Mouse (Mus musculus) large intestine, adult 2 months (tissue): ENCODE measurements around the gene Ugt1a2. TPM values are rescaled to one million over a fixed set of nuclear protein-coding genes. Genes with fewer than 3 reads are reported as not detected.
"Not testable (repeated sequence)": the region's sequence is repeated elsewhere in the genome, so short reads cannot be mapped to it uniquely, and the experiment has no call there.

Source experiments
- DNase-seq: peaks from one replicate; pipeline ENCODE4 v3.0.0-alpha.2; 2012; ENCODE audit warnings: low read depth, low spot score
- WGBS: fragments of 180-500 bp; shearing (Covaris S2); methylation state at CpG from one replicate; pipeline ENCODE4 v1.1.7; 2018; 5-methylcytosine and 5-hydroxymethylcytosine counted together
- polyA plus RNA-seq: library from polyadenylated mRNA; depleted of rRNA; stranded (reverse); fragments of >200 nt; gene quantifications from 2 replicates; pipeline ENCODE4 v1.2.3, GENCODE M21; 2012

The Ugt1a2 gene
- polyA plus RNA-seq, 1 experiment: 0.43 TPM

DNA sequence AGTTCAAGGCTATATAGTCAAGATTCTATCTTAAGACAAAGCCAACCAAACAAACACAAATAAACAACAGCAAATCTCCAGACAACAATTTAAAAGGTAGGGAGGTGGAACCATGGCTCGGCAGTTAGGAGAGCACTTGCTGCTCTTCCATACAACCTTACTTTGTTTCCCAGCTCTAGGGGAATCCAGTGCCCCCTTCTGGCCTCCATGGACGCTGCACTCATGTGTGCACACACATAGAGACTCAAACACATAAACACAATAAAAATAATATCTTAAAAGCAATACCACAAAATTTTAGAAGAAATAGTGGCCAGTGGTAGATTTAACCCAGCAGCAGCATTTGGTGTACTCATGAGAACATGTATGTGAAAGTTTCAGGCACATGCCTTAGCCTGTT, 16.7 kb downstream of the Ugt1a2 start:
- 68% methylated on average over 2 of the region's 2 CpGs for WGBS
- DNase-seq: no peak

DNA sequence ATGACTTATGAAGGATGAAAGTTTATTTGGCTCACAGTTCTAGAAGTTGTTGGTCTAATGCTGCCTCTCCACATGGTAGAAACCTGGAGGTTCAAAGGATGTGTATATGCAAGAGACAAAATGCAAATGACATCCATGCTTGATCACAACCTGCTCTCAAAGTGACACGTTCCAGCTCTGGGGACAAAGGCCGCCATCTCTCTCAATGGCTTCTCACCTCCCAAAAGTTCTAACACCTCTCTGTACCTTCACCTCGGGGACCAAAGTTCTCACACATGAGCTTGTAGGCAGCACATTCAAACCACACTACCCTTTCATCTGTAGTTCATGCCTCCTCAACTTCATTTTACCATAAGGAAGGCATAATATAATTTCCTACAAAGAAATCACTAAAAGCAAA, 17.2 kb downstream of the Ugt1a2 start:
- DNase-seq: no peak
- 36% methylated on average over 3 of the region's 3 CpGs for WGBS

DNA sequence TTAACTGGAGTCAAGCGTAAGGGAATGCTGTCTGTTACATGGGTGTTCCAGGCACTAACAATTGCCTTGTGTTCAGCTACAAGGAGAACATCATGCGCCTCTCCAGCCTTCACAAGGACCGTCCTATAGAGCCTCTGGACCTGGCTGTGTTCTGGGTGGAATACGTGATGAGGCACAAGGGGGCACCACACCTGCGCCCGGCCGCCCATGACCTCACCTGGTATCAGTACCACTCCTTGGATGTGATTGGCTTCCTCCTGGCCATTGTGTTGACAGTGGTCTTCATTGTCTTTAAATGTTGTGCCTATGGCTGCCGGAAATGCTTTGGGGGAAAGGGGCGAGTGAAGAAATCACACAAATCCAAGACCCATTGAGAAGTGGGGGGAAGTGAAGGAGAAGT, 17.6 kb downstream of the Ugt1a2 start:
- no peak for DNase-seq
- WGBS: 78% methylated on average over 9 of the region's 9 CpGs

DNA sequence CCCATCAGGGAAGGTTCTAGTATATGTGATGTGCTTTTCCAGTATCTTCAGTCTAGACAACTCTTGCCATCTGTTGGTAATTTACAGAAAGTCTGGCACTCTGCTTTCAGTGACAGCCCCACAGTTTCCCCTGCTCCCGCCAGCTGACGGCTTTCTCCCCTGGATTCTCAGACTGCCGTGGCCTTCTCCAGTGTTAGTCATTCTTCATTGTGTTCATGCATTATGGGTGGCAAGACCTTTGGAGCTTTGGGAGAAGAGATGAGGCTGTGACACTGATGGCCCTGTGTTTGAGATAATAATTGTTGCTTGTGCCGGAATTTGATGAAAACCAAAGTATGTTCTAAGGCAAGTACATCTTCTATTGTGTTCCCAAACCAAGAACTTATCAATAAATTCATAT, 18.2 kb downstream of the Ugt1a2 start:
- DNase-seq: no peak
- WGBS: 51% methylated on average over 4 of the region's 4 CpGs

DNA sequence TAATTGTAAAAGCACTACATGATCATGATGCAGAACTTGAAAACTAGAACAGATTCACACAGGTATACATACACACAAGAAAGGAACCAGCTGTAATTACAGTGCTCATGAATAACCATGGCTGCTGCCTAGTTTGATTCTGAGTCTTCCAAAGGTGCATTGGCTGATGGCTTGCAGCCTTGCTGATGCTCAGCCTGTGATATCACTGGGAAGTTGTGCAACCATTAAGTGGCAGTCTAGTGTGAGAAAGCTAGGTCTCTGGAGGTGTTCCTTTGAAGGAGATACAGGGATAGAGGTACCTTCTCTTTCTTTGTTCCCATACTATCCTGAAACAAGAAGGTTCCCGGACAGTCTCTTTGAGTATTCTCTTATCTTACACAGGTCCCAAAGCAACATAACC, 18.7 kb downstream of the Ugt1a2 start:
- 18% methylated on average over 1 of the region's 1 CpGs for WGBS
- DNase-seq: no peak

DNA sequence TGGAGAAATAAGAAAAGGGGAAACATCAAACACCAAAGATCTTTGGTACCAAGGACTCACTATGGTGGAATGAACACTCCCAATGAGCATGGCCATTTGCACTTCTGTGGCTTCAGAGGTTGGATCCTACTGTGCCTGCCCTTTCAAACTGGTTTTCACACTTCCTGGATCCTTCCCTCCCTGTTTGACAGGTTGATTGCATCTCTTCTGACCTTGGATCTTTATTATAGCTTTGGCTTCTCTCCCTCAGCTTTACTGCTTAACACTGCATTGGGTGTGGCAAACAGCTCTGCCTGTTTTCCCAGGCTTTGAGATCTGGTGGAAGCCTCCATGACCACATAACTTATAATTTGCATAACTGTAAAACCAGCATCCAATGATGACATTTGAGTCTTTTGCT, 19.9 kb downstream of the Ugt1a2 start:
- DNase-seq: peak; percentile 100

DNA sequence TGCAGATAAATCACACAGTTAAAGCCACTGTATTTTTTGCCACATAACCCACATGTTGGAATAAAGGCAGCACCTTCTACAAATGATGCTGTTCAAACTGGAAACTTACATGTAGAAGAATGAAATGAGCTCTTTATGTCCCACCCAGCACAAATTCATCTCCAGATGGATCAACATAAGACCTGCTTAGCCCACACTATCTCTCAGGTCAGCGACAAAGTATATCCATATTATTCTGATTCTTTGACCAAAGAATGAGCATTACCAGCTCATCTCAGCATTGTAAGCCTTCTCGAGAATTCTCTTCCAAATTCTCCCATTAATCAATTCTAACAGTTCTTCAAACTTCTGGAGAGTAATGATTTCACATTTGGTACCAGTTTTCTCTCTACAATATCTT, 21.8 kb downstream of the Ugt1a2 start:
- no peak for DNase-seq
- WGBS: 63% methylated on average over 2 of the region's 2 CpGs

DNA sequence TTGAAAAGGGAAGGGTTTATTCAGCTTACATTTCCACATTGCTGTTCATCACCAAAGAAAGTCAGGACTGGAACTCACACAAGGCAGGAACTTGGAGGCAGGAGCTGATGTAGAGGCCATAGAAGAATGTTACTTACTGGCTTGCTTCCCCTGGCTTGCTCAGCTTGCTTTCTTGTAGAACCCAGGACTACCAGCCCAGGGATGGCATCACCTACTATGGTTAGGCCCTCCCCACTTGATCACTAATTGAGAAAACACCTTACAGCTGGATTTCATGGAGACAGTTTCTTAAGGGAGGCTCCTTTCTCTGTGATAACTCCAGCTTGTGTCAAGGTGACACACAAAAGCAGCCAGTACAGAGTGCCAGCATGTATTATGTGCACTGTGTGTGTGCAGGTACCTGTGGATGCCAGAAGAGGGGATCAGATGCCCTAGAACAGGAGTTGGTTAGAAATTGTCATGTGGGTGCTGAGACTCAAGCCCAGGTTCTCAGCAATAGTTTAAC, 22.7 kb downstream of the Ugt1a2 start:
- DNase-seq: not testable (repeated sequence)

DNA sequence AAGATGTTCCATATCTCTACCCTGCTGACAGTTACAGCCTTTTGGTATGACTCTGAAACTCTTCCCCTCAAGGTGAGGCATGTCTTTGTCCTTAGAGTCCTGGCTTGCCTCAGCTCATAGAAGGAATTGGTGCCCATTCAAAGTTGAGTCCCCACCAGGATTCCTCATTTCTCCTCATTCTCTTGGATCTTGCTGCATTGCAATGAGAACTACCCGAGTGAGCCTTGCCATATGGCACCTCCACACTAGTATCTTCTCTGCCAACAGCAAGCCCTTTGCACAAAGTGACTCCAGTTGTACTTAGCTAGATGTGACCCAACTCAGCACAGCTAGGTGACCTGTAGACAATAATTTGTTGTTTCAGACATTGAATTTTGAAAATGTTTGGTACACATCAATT, 23.2 kb downstream of the Ugt1a2 start:
- no peak for DNase-seq
- WGBS: 57% methylated on average over 1 of the region's 1 CpGs

DNA sequence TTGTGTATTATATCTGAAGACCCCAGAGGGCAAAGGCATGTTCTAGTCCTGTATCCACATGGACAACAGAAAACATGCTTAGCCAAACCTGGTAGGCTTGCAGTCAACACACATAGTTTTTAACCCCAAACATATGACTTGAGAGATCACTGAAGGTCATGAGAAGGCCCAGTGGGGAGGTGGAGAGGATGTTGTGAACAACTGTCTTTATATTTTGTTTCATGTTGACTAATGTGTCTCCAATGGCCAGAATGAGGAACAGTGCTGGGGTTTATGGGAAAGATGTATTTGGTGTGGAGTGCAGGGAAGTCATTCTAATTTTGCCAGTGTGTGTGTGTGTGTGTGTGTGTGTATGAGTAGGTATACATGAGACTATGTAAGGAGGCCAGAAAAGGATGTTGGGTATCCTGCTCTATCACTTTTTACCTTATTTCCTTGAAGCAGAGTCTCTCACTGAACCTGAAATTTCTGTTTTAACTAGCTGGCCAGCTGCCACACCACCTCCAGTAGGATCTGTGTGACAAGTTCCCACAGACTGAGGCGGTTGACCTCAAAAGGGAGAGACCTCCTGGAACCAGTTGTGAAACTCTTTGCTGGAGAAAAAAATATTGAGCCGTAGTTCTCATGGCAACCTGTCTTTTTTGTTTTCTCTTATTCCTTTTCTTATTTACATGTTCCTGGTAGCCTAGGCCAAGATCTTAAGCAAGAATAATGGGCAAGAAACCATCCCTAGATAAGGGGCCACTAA, 23.8 kb downstream of the Ugt1a2 start:
- 38% methylated on average over 2 of the region's 2 CpGs for WGBS

DNA sequence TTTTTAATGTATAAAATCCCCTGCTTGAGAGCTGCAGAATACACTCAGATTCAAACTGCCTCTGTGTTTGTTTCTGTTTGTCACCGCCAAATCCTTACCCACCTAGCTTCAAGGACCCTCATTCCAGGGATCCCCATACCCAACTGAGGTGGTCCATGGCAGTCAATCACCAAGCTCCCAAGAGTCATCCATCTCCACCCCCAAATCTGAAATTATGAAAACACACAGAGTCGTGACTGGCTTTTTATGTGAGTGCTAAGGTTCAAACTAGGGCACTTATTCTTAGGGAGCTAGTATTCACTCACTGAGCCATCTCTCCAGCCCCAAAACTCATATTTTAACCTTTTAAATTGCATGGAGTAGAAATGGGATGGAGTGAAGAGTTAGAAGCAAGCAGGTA, 24.9 kb downstream of the Ugt1a2 start:
- 35% methylated on average over 2 of the region's 2 CpGs for WGBS
- not testable (repeated sequence) for DNase-seq

More for the DNA sequence above, 23.8 kb downstream of the Ugt1a2 start:
- DNase-seq: peak; percentile 97

DNA sequence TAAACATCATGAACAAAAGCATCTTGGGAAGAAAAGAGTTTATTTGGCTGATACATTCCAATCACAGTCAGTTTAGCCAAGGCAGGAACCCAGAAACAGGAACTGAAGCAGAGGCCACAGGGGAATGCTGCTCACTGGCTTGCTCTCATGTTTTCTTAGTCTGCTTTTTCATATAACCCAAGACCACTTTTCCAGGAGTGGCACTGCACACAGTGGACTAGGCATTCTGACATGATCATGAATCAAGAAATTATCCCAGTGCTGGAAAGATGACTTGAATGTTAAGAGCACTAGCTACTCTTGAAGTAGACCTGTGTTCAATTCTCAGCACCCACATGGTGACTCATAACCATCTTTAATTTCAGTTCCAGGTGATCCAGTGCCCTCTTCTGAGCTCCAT, 25.3 kb downstream of the Ugt1a2 start:
- DNase-seq: no peak

DNA sequence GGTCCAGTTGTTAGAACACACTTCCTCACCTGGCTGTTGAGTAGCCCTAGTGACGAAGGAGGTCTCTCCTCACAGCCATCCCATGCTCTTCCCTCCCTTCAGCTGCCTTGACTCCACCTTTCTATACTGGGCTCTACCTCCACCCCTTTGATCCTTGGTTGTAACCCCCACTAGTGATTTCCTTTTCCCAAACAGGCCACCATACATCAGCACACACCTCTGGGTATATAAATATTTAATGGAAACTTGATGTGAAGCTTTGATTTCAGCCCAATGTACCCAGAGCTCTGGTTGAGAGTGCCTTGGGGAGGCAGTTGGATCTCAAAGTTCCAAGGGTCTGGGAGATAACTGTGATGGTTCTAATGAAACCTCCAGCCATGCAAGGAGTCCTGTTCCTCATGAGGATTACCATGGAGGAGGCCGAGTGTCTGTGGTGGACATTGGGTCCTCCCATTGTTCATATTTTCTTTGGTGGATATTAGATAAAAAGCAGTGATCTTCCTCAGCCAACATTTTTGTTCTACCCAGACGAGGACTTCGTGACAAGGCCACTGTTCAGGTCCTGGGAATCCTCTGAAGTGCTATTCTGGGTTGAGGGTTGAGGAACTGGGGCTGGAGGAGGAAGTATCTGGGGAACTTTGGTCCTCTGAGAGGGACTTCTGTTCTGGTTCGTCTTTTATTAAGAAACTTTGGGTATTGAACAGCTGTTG, 26.4 kb downstream of the Ugt1a2 start, which contains the start of gene Mroh2a:
Mroh2a (plus strand) TSS at position 317 of the 710 bp plus-strand sequence.
- no peak for DNase-seq
- 58% methylated on average over 5 of the region's 5 CpGs for WGBS

DNA sequence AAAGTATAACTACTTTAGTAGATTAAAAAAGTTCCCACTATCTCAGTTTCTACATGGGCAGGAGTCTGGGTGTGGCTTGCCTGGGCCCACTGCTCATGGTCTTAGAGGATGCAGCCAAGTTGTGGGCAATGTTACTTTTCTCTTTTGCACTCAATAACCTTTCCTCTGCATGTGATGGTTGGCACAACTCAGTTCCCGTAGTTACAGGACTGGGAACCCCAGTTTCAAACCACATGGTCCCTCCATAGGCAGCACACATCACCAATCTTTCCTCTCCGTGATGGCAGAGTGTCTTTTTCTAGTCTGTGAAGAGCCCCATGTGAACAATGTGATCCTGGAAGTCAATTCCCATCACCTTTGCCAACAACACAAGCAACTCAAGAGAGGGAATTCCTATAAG, 27.1 kb downstream of the Ugt1a2 start:
- no peak for DNase-seq
- WGBS: 59% methylated on average over 2 of the region's 2 CpGs

DNA sequence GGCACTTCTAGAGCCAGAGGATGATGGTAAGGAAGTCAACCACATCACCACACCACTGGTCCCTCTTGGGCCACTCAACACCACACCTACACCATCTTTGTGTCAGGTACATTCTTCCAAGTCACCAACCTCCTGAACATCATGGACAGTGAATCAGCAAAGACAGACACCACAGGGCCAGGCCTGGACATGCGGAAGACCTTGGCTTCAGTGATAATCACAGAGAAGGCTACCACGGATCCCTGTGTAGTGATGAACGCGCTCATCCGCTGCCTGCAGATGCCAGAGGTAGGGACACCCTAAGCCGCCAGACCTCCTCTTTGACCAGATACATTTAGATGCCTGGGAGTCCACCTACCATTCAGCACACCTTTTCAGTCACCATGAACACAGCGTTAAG, 27.7 kb downstream of the Ugt1a2 start:
- WGBS: 74% methylated on average over 7 of the region's 7 CpGs
- no peak for DNase-seq

DNA sequence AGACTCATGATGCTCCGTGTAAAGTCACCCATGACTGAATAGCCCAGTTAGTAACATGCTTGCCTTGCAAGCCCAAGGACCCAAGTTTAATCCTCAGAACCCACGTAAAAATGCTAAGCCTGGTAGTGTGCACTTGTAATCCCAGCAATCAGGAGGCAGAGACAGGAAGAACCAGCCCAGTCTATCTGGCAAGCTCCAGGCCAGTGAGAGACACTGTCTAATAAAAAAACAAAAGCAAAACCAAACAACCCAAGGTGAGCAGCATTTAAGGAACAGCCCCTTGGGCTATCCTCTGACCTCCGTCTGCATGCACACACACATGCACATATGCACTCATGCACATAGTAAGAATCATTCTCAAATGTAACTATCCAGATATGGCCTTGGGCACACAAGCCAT, 29.2 kb downstream of the Ugt1a2 start:
- 84% methylated on average over 3 of the region's 3 CpGs for WGBS

DNA sequence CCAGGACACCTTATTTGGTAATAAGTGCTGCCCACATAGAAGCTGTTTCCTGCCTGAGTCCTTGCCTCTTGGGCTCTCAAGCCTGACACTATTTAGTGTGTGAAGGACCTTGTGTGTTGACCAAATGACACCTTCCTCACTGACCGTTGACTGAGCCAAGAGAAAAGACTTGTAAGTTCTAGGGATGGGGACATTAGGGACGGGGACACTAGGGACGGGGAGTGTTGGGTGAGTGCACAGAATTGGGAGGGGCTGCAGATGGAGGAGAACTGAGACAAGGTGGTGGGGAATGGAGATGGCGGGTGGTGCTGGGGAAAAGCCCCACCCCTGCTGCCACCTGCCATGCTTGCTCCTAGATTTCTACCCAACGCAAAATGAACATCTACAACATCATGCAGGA, 29.6 kb downstream of the Ugt1a2 start:
- DNase-seq: no peak
- 89% methylated on average over 5 of the region's 5 CpGs for WGBS

More for the DNA sequence above, 29.2 kb downstream of the Ugt1a2 start:
- no peak for DNase-seq

DNA sequence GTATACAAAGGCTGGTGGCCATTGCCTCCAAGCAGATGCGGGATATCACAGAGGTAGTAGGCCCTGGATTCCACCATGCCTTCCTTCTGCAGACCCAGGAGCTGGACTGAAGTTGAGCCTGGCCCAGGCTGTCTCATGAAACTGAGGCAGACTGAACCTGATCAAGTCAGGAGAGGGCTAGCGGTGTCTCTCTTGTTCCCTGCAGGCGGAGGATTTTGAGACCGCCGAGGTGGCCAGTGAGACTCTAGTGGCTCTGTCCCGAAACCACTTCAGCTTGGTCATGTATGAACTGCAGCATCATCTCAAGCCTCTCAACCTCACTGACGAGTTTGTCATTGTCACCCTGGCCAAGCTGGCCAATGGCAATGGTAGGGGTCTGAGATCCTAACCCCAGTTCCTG, 30.0 kb downstream of the Ugt1a2 start:
- no peak for DNase-seq
- WGBS: 76% methylated on average over 7 of the region's 7 CpGs

DNA sequence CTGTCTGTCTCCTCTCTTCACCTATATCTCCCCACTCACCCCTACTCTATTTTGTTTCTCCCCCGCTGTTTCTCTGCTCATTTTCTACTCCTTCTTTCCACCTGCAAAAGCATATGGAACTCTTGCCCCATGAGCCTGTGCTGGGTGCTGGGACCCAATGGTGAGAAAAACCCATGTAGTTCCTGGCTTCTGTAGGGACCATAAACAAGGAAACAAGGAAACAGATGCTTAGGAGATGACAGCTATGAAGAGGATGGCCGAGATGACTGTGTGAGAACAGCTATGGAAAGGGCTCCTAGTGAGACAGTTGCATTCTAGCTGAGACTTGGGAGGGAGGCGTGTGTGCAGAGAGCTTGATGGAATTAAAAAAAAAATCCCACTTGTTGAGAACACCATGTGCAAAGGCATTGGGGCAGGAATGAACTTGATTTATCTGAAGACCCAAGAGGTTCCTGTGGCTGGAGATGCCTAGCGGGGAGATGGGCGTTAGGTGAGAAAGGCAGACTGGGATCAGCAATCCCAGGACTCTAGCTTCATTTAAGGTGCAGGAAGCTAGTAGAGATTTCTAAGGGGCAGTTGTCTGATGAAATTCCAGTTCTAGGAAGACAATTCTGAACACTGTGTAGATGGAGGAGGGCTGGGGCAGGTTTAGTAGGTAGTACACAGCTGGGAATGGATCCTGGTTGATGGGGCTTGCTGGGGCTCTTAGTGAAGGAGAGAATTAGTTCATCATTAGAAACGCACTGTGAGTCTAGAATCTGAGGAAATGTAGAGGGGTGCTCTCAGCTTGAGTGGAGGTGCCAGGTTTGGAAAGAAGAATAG, 30.8 kb downstream of the Ugt1a2 start:
- 79% methylated on average over 6 of the region's 6 CpGs for WGBS
- no peak for DNase-seq

DNA sequence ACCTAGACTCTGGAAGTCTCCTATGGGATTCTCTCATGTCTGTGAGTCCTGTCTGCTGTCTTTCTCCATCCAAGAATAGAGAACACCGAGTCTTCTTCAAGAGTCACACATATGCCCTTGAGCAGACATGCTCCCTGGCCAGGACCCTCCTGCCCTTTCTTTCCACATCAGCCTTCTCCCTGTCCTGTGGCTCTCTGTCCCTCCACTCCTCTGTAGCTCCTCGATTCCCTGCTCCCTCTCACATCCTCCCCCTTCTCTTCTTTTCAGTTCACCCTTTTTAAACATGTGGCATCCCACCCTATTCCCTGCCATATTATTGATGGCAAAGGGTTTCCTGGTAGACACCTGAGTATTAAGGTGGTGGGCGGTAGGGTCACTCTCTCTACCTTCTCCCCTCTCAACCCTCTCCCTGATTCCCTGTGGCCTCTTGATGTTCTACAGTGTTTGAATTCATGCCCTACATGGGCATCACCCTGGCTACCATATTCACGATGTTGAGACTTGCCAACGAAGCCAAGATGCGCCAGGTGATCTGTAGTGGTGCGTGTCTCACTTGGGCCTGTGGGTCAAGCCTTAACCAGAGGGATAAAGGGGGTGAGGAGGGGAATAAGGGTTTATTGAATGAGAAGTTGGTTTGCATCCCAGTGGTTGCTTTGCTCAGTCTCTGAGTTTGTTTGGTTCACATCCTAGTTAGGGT, 31.6 kb downstream of the Ugt1a2 start:
- WGBS: 66% methylated on average over 7 of the region's 7 CpGs
- DNase-seq: no peak
